Mouse (Mus musculus) kidney, postnatal 25 days (tissue): Measurements from ENCODE around the gene Pkd2.

ENCODE experiments used
- DNase-seq, 2 experiments: peaks; one replicate each; pipeline ENCODE4 v3.0.0; 2021; ENCODE audit warnings: mixed read lengths in 2 of 2

Gene Pkd2

GRCm38 (mm10) chr5:104466816-104467215, 7.6 kb downstream of the Pkd2 start:
- no peak for DNase-seq

DNA sequence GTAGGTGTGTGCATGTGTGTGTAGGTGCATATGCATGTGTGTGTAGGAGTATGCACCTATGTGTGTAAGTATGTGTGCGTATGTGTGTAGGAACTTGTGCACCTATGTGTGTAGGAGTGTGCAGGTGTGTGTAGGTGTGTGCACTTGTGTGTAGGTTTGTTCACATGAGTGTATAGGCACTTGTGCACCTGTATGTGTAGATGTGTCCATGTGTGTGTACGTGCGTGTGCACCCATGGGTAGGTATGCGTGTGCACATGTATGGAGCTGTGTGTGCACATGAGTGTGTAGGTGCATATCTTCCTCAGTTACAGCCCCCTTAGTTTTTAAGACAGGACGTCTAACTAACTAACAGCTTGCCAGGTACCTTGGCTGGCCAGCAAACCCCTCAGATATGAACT, 9.3 kb downstream of the Pkd2 start:
- no peak for DNase-seq

GRCm38 (mm10) chr5:104470981-104471391, 11.7 kb downstream of the Pkd2 start:
- peak; percentile 63 to 73 for DNase-seq

DNA sequence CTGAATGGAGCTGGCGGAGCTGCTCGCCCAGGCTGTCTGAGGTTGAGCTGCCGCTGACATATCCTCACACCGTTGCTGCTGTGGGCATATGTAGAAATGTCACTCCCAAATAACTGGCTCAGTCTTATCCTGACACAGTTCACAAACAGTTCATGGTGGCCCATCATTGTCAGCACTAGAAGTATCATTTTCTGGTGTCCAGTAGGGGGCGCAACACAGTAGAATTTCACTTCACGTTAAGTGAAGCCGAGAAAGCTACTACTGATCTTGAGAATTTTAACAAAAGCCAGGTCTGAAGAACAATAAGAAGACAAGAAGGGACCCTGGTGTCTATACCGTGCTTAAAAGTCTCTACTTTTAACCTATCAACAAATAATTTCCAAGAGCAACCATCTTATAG, 13.1 kb downstream of the Pkd2 start:
- peak in 1 of 2 experiments; percentile 54 for DNase-seq

GRCm38 (mm10) chr5:104480367-104480766, 21.1 kb downstream of the Pkd2 start:
- DNase-seq, result peak; percentile 53 to 68

DNA sequence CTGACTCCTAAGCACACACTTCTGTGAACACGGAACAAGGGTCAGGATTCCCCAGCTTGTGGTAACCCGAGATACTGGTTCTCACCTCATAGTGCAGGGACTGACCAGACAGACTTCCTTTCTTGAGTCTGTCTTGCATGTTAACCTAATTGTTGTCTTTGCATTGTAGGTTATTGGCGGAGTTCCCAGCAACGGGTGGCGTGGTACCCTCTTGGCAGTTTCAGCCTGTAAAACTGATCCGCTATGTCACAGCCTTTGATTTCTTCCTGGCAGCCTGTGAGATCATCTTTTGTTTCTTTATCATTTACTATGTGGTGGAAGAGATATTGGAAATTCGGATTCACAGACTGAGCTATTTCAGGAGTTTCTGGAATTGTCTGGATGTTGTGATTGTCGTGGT, 23.6 kb downstream of the Pkd2 start:
- no peak for DNase-seq

- peak in 1 of 2 experiments; percentile 39 for DNase-seq
These were observed 32.3 kb downstream of the Pkd2 start for GRCm38 (mm10) chr5:104491561-104491960.

DNA sequence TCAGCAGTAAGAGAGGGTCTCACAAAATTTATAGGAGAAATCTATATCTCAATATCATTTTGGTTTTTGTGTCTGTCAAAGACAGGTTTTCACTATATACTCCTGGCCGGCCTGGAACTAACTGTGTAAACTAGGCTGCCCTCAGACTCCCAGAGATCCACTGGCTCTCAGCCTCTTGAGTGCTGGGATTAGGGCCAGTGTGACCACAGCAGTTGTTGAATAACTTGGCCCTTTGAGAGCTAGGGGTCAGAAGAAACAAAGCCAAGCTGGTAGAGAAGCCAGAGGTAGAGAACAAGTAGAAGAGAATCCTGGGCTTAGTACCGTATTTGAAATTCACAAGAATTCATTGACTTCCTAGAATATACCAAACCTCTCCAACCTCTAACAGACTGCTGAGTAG, 45.6 kb downstream of the Pkd2 start:
- peak; percentile 33 to 58 for DNase-seq

DNA sequence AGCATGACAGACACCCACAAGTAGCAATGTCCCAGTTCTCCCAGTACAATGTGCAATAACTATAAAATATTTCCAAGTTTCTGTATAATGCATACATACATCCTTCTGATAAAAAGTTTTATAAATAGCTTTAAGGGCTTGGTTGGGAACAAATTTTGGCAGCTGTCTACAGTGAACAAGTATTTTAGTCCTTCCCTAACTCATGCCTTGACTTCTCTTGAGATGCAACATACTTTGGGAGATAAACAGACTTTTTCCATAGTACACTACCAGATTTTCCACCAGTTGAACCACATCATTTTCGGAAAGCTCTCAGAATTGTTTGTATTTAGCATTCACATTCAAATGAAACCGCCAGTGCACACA, 48.6 kb downstream of the Pkd2 start:
- no peak for DNase-seq

- peak; percentile 87 to 93 for DNase-seq
These were observed 49.1 kb downstream of the Pkd2 start, which contains the start of gene BC005561 for GRCm38 (mm10) chr5:104508195-104508891. Gene BC005561 (plus strand): TSS chr5:104508352.

DNA sequence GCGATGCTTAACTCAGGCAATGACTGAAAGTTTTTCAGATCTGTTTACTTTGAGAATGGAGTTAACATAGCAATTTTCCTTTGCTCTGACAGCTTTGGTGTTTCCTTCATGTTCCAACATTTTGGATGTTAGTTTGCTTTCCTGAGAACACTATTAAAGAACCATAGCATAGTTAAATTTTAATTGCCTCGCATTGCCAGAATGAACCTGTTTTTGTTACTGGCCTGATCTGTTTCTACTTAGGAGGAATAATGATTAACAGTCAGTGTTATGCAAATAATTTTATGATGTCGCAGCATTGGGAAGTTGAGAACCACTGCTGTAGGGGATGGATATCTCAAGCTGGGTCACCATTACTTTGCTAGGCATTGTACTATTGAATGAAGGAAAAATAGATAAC, 52.0 kb downstream of the Pkd2 start:
- DNase-seq, result no peak

DNA sequence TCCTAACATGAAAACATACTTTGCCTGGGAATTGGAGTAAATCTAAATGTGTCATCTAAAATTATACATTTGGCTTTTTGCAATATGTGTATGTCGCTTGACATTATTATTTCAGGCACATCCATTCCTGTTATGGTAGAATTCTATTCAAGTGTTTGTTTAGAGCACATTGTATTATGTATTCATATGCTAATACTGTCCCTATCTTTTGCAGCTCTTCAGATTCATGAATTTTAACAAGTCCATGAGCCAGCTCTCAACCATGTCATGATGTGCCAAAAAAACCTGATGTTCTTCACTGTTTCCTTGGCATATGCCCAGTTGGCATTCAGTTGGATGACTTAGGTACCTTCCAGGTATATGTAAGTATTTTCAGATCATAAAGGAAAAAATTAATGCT, 79.4 kb downstream of the Pkd2 start:
- no peak for DNase-seq

DNA sequence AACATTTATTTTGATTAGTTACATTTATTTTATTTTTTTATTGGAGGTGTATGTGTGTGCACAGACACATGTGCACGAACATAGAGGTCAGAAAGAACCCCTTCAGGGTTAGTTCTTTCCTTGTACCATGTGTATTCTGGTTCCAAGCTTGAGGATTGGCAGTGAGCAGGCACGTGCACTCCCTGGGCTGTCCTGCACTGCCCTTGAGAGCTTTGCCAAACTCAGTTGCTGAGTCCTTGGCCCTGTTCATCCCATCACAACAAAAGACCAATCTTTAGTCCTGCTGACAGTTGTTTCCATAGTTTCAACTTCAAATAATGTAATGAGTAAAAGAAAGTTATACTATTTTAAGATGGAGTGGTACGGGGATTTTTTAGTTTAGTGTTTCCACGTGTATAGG, 80.1 kb downstream of the Pkd2 start:
- DNase-seq, result no peak
